Mouse (Mus musculus) lung, postnatal 14 days (tissue): Measurements from ENCODE around the gene Islr.

Experiments
- DNase-seq: peaks from one replicate; pipeline ENCODE4 v3.0.0; 2021

Gene Islr

GRCm38 (mm10) chr9:58196610-58197567, 7.2 kb downstream of the Islr start:
- no peak for DNase-seq

- no peak for DNase-seq
These were observed 8.0 kb downstream of the Islr start for GRCm38 (mm10) chr9:58196141-58196540.

- no peak for DNase-seq
These were observed 8.4 kb downstream of the Islr start for GRCm38 (mm10) chr9:58195671-58196070.

GRCm38 (mm10) chr9:58194222-58194621, 9.9 kb downstream of the Islr start:
- DNase-seq: no peak

GRCm38 (mm10) chr9:58184456-58184855, 19.6 kb downstream of the Islr start:
- no peak for DNase-seq

GRCm38 (mm10) chr9:58179390-58179789, 24.7 kb downstream of the Islr start:
- no peak for DNase-seq

- no peak for DNase-seq
These were observed 26.9 kb downstream of the Islr start for GRCm38 (mm10) chr9:58177165-58177564.

- no peak for DNase-seq
These were observed 28.2 kb downstream of the Islr start for GRCm38 (mm10) chr9:58175745-58176487.

GRCm38 (mm10) chr9:58174818-58175251, 29.3 kb downstream of the Islr start:
- DNase-seq: no peak

- DNase-seq: no peak
These were observed 31.2 kb downstream of the Islr start for GRCm38 (mm10) chr9:58172863-58173262.

- DNase-seq: no peak
These were observed 34.7 kb downstream of the Islr start for GRCm38 (mm10) chr9:58169426-58169825.

GRCm38 (mm10) chr9:58168880-58169279, 35.2 kb downstream of the Islr start:
- DNase-seq: no peak

GRCm38 (mm10) chr9:58165779-58166178, 38.3 kb downstream of the Islr start:
- DNase-seq: no peak

- DNase-seq: no peak
These were observed 41.0 kb downstream of the Islr start for GRCm38 (mm10) chr9:58163146-58163545.

GRCm38 (mm10) chr9:58162173-58162572, 41.9 kb downstream of the Islr start:
- DNase-seq: no peak

- no peak for DNase-seq
These were observed 43.8 kb downstream of the Islr start for GRCm38 (mm10) chr9:58160315-58160714.

- DNase-seq: no peak
These were observed 44.3 kb downstream of the Islr start for GRCm38 (mm10) chr9:58159855-58160254.

GRCm38 (mm10) chr9:58158541-58159311, 45.4 kb downstream of the Islr start:
- DNase-seq: peak; percentile 28

GRCm38 (mm10) chr9:58157838-58158237, 46.3 kb downstream of the Islr start:
- no peak for DNase-seq

GRCm38 (mm10) chr9:58156819-58157560, 47.1 kb downstream of the Islr start:
- no peak for DNase-seq

- DNase-seq: peak; percentile 68
These were observed 48.7 kb downstream of the Islr start for GRCm38 (mm10) chr9:58155366-58155765.

- no peak for DNase-seq
These were observed 51.0 kb downstream of the Islr start for GRCm38 (mm10) chr9:58153095-58153494.
